Comparison of ENCODE assay signal across 9 mouse cellular contexts in the genomic region with DNA sequence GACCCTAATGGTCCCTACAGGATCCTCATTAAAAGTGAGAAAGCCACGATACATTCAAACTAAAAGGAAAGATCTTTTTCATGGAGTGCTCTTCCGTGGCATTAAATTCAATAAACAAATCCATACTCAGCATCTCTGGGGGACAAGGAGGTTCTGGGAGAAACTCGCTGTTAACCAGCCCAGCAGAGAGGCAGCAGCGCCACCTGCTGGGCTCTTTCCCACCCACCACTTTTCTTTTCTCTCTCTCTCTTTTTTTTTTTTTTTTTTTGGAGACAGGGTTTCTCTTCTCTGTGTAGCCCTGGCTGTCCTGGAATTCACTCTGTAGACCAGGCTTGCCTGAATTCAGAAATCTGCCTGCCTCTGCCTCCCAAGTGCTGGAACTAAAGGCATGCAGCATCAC. TPM values are rescaled to one million over a fixed set of nuclear protein-coding genes. Genes with fewer than 3 reads are reported as not detected.
DNase-seq lines count a peak whose midpoint lies in the region; ATAC-seq and TF ChIP-seq lines count a peak whose summit lies in the region.
"Had no signal": no experiment of that assay in that cellular context is flagged by ENCODE, and none has a peak within 500 bp of the region (broad histone marks: within the 10 kb centered on the region; RNA-seq: fewer than 3 reads in every experiment).

No protein-coding gene starts in this region.

- ATAC-seq in kidney, embryonic 15.5 days (replicated peaks; ENCODE audit: low FRiP score), result no peak

- H3K4me2 ChIP-seq in kidney, embryonic 15.5 days, result no peak overlapping the region
- H3K4me2 ChIP-seq: lung, embryonic 15.5 days had no signal

- TF ChIP-seq CTCF in kidney, adult 2 months (conservative IDR thresholded peaks at IDR 0.05; ENCODE audit: insufficient read depth, insufficient read length, low read depth, low read length), result peak; percentile 71
- peak; percentile 73 for TF ChIP-seq CTCF in ES-Bruce4 (IDR thresholded peaks at IDR 0.05; ENCODE audit: low read depth, low read length)

- peak; percentile 54 for DNase-seq in kidney, adult 2 months
- DNase-seq in adrenal gland, postnatal 36 days, result peak; percentile 53 to 75
- DNase-seq in embryo, embryonic 9.5 days (ENCODE audit: extremely low spot score), result peak; percentile 67
- peak; percentile 71 to 81 for DNase-seq in layer of hippocampus, postnatal 10 days (ENCODE audit: low spot score in 2 of 2)
- DNase-seq in mesoderm, embryonic 11.5 days (ENCODE audit: low read depth, low spot score), result peak; percentile 88
- no peak for DNase-seq in yolk sac, embryonic 10.5 days (ENCODE audit: low spot score)

- H3K27ac ChIP-seq in kidney, adult 2 months (ENCODE audit: insufficient read depth, low read depth, low read length), result no peak overlapping the region
- no peak overlapping the region for H3K27ac ChIP-seq in kidney, embryonic 15.5 days
- H3K27ac ChIP-seq in ES-Bruce4 (ENCODE audit: insufficient read depth, low read length), result no peak overlapping the region
- H3K27ac ChIP-seq: lung, embryonic 15.5 days had no signal

- TF ChIP-seq EP300 in ES-Bruce4 (IDR thresholded peaks at IDR 0.05; ENCODE audit: insufficient read depth, low read depth, low read length), result no peak

- H3K27me3 ChIP-seq in kidney, adult 2 months (replicated peaks; ENCODE audit: control insufficient read depth, insufficient read depth, low read length), result no peaks in the 10 kb centered on the region
- H3K27me3 ChIP-seq in kidney, embryonic 15.5 days, result peaks cover 41% of the 10 kb centered on the region
- no peaks in the 10 kb centered on the region for H3K27me3 ChIP-seq in ES-Bruce4 (ENCODE audit: control insufficient read depth, insufficient read depth, low read length, poor library complexity, severe bottlenecking)

- H3K36me3 ChIP-seq in kidney, adult 2 months (ENCODE audit: control insufficient read depth, insufficient read depth, low read length), result peaks cover 2% of the 10 kb centered on the region
- H3K36me3 ChIP-seq in kidney, embryonic 15.5 days, result peaks cover 41% of the 10 kb centered on the region
- peaks cover 8% of the 10 kb centered on the region; the same call in 1 of the 2 replicates for H3K36me3 ChIP-seq in ES-Bruce4 (ENCODE audit: control insufficient read depth, insufficient read depth, low read length, poor library complexity, severe bottlenecking)

- H3K9me3 ChIP-seq in kidney, embryonic 15.5 days (replicated peaks), result no peaks in the 10 kb centered on the region
- H3K9me3 ChIP-seq in ES-Bruce4 (replicated peaks; ENCODE audit: control insufficient read depth, insufficient read depth, low read length, poor library complexity, severe bottlenecking), result no peaks in the 10 kb centered on the region
- H3K9me3 ChIP-seq: lung, embryonic 15.5 days had no signal

- H3K4me1 ChIP-seq in kidney, adult 2 months (ENCODE audit: control insufficient read depth, insufficient read depth, low read length), result no peaks in the 10 kb centered on the region
- peaks cover 20% of the 10 kb centered on the region for H3K4me1 ChIP-seq in kidney, embryonic 15.5 days
- H3K4me1 ChIP-seq in ES-Bruce4 (ENCODE audit: control insufficient read depth, insufficient read depth, low read length), result no peaks in the 10 kb centered on the region

- H3K9ac ChIP-seq in kidney, embryonic 15.5 days, result no peak overlapping the region
- H3K9ac ChIP-seq in ES-Bruce4 (ENCODE audit: low read depth, poor library complexity, severe bottlenecking), result 0 out of 2 replicates have a peak overlapping the region, but pooled peaks have one; percentile 18
- H3K9ac ChIP-seq: lung, embryonic 15.5 days had no signal

- no peak overlapping the region for H3K4me3 ChIP-seq in kidney, adult 2 months (ENCODE audit: insufficient read depth, low read depth, low read length)
- H3K4me3 ChIP-seq in kidney, embryonic 15.5 days (replicated peaks), result no peak overlapping the region
- H3K4me3 ChIP-seq in ES-Bruce4 (ENCODE audit: low read depth, low read length), result no peak overlapping the region
- H3K4me3 ChIP-seq: lung, embryonic 15.5 days had no signal

- TF ChIP-seq POLR2A in kidney, adult 2 months (IDR thresholded peaks at IDR 0.05; ENCODE audit: low read depth, low read length), result no peak
- TF ChIP-seq POLR2A in ES-Bruce4 (IDR thresholded peaks at IDR 0.05; ENCODE audit: insufficient read depth, low read length), result no peak

- 10% methylated on average over 4 of the region's 4 CpGs for WGBS in kidney, adult 2 months
- WGBS in kidney, embryonic 15.5 days, result 5% methylated on average over 4 of the region's 4 CpGs

RNA-seq across cellular contexts. Expression of a gene that starts 18.4 kb away (rescaled TPM):
- 6.4 and 7.9 TPM in 2 replicates for polyA plus RNA-seq in kidney, adult 2 months (2012; rRNA removed)
- 78.5 and 81.9 TPM in 2 replicates for polyA plus RNA-seq in kidney, embryonic 15.5 days (2015; fragmentation: Nextera tagmentation; extraction: Ambion mirVana)
- 56.9 and 60.4 TPM in 2 replicates for polyA plus RNA-seq in ES-Bruce4 (2011; ENCODE audit: insufficient read depth, insufficient read length, low read depth, missing spikeins)
- 10 to 100 TPM; 30.0 to 40.6 TPM for total RNA-seq in adrenal gland, postnatal 36 days (2021)
- 10 to 100 TPM; 17.8 to 18.5 TPM for total RNA-seq in layer of hippocampus, postnatal 10 days (2021)

RNA-seq across cellular contexts. Expression of a gene that starts 18.4 kb away (rescaled TPM):
- polyA plus RNA-seq in kidney, adult 2 months (2012; rRNA removed), result 0.02 and 0.04 TPM in 2 replicates
- 0.62 and 0.69 TPM in 2 replicates for polyA plus RNA-seq in kidney, embryonic 15.5 days (2015; fragmentation: Nextera tagmentation; extraction: Ambion mirVana)
- polyA plus RNA-seq in ES-Bruce4 (2011; ENCODE audit: insufficient read depth, insufficient read length, low read depth, missing spikeins), result 12.8 and 14.9 TPM in 2 replicates
- total RNA-seq in adrenal gland, postnatal 36 days (2021), result under 1 TPM in 1 of 2 experiments, not detected in 1; 0.10 TPM
- 10 to 100 TPM; 48.6 to 55.5 TPM for total RNA-seq in layer of hippocampus, postnatal 10 days (2021)

RNA-seq across cellular contexts. Expression of a gene that starts 25.5 kb away (rescaled TPM):
- polyA plus RNA-seq in kidney, adult 2 months (2012; rRNA removed), result 8.5 and 10.8 TPM in 2 replicates
- 8.4 and 12.4 TPM in 2 replicates for polyA plus RNA-seq in kidney, embryonic 15.5 days (2015; fragmentation: Nextera tagmentation; extraction: Ambion mirVana)
- 11.4 and 14.0 TPM in 2 replicates for polyA plus RNA-seq in ES-Bruce4 (2011; ENCODE audit: insufficient read depth, insufficient read length, low read depth, missing spikeins)
- total RNA-seq in adrenal gland, postnatal 36 days (2021), result 1 to 10 TPM; 8.1 to 9.0 TPM
- total RNA-seq in layer of hippocampus, postnatal 10 days (2021), result 1 to 10 TPM; 4.3 to 5.0 TPM

RNA-seq across cellular contexts. Expression of a gene that starts 39.5 kb away (rescaled TPM):
- 11.1 and 14.5 TPM in 2 replicates for polyA plus RNA-seq in kidney, adult 2 months (2012; rRNA removed)
- 171 and 175 TPM in 2 replicates for polyA plus RNA-seq in kidney, embryonic 15.5 days (2015; fragmentation: Nextera tagmentation; extraction: Ambion mirVana)
- 110 and 127 TPM in 2 replicates for polyA plus RNA-seq in ES-Bruce4 (2011; ENCODE audit: insufficient read depth, insufficient read length, low read depth, missing spikeins)
- 10 to 100 TPM; 39.3 to 39.6 TPM for total RNA-seq in adrenal gland, postnatal 36 days (2021)
- total RNA-seq in layer of hippocampus, postnatal 10 days (2021), result 10 to 100 TPM; 36.8 to 41.3 TPM
